Mouse (Mus musculus) ES-Bruce4 (cell line): Measurements from ENCODE around the gene Clint1.

Source experiments
- CTCF ChIP-seq: IDR thresholded peaks from one replicate; pipeline ENCODE4 v1.8.1; 2011; ENCODE audit warnings: low read depth, low read length
- POLR2A ChIP-seq: IDR thresholded peaks from one replicate; pipeline ENCODE4 v1.8.1; 2011; ENCODE audit warnings: low read length; ENCODE audit not compliant: insufficient read depth

DNA sequence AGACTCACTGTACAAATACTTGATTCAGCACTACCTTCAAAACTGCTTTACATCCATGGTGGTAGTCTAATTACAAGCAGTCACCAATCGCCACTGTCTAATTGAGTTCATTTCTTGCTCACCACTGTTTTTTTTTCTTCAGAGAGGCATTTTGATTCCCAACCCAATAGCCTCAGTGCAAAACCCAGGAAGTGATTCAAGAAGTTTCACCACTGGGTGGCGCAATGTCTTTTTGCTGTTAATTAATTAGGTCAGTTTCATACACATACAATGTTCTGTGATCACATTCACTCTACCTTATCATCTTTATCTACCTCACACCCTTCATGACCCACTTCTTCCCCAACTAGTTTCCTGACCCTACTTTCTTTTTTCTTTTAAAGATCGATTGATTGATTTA, 107.7 kb downstream of the Clint1 start:
- TF ChIP-seq POLR2A = no peak
- no peak for TF ChIP-seq CTCF
